21 mouse cellular contexts compared by ENCODE assay signal in genomic region chr3:50939602-50940001, GRCm38 (mm10).
A peak's percentile ranks its signal among the peaks of the same experiment; 100 is the strongest.
DNase-seq lines count a peak whose midpoint lies in the region; ATAC-seq and TF ChIP-seq lines count a peak whose summit lies in the region.
"Had no signal": no experiment of that assay in that cellular context is flagged by ENCODE, and none has a peak within 500 bp of the region (broad histone marks: within the 10 kb centered on the region; RNA-seq: fewer than 3 reads in every experiment).

No protein-coding gene starts in this region.

- TF ChIP-seq EP300 in lung, postnatal 0 days (IDR thresholded peaks at IDR 0.05) = no peak

- no peak overlapping the region for H3K27ac ChIP-seq in midbrain, embryonic 14.5 days (replicated peaks; ENCODE audit: low read depth, low read length)
- no peak overlapping the region for H3K27ac ChIP-seq in midbrain, embryonic 10.5 days (replicated peaks)
- H3K27ac ChIP-seq in lung, postnatal 0 days (ENCODE audit: low read length) = no peak overlapping the region
- H3K27ac ChIP-seq: forebrain, embryonic 12.5 days; heart, embryonic 13.5 days; hindbrain, embryonic 15.5 days; limb, embryonic 15.5 days had no signal

- no peak overlapping the region for H3K4me2 ChIP-seq in midbrain, embryonic 14.5 days (ENCODE audit: low read length)
- no peak overlapping the region for H3K4me2 ChIP-seq in lung, postnatal 0 days (replicated peaks; ENCODE audit: low read depth, low read length)
- H3K4me2 ChIP-seq: forebrain, embryonic 12.5 days; heart, embryonic 13.5 days; hindbrain, embryonic 15.5 days; limb, embryonic 15.5 days had no signal

- H3K9me3 ChIP-seq in midbrain, embryonic 14.5 days (ENCODE audit: control insufficient read depth, low read length) = no peaks in the 10 kb centered on the region
- no peaks in the 10 kb centered on the region for H3K9me3 ChIP-seq in midbrain, embryonic 10.5 days (replicated peaks)
- H3K9me3 ChIP-seq in lung, postnatal 0 days (ENCODE audit: low read length) = no peaks in the 10 kb centered on the region
- H3K9me3 ChIP-seq: forebrain, embryonic 12.5 days; heart, embryonic 13.5 days; hindbrain, embryonic 15.5 days; limb, embryonic 15.5 days had no signal

- TF ChIP-seq CTCF in lung, postnatal 0 days (IDR thresholded peaks at IDR 0.05) = no peak

- no peak overlapping the region for H3K4me3 ChIP-seq in midbrain, embryonic 14.5 days (replicated peaks; ENCODE audit: low read depth, low read length)
- no peak overlapping the region for H3K4me3 ChIP-seq in midbrain, embryonic 10.5 days
- H3K4me3 ChIP-seq in lung, postnatal 0 days (ENCODE audit: low read depth, low read length) = no peak overlapping the region
- H3K4me3 ChIP-seq: forebrain, embryonic 12.5 days; heart, embryonic 13.5 days; hindbrain, embryonic 15.5 days; limb, embryonic 15.5 days had no signal

- ATAC-seq in midbrain, embryonic 14.5 days (ENCODE audit: low FRiP score, low TSS enrichment) = no peak
- ATAC-seq in lung, postnatal 0 days = peak; percentile 56; the same call in 1 of the 2 replicates
- ATAC-seq: intestine, postnatal 0 days; liver, postnatal 0 days had no signal

- intact Hi-C loops in left cerebral cortex, postnatal 4 days (cut with DNase I) = no loop called here

- no peaks in the 10 kb centered on the region for H3K4me1 ChIP-seq in midbrain, embryonic 14.5 days (ENCODE audit: control insufficient read depth, insufficient read depth, low read length)
- no peaks in the 10 kb centered on the region for H3K4me1 ChIP-seq in midbrain, embryonic 10.5 days
- H3K4me1 ChIP-seq in lung, postnatal 0 days (ENCODE audit: insufficient read depth, low read depth, low read length) = peaks cover 2% of the 10 kb centered on the region; the same call in 1 of the 2 replicates
- H3K4me1 ChIP-seq: forebrain, embryonic 12.5 days; heart, embryonic 13.5 days; hindbrain, embryonic 15.5 days; limb, embryonic 15.5 days had no signal

- no peaks in the 10 kb centered on the region for H3K27me3 ChIP-seq in midbrain, embryonic 14.5 days (ENCODE audit: control insufficient read depth, insufficient read depth, low read length)
- H3K27me3 ChIP-seq in midbrain, embryonic 10.5 days (ENCODE audit: low read depth, poor library complexity, severe bottlenecking) = no peaks in the 10 kb centered on the region
- no peaks in the 10 kb centered on the region for H3K27me3 ChIP-seq in lung, postnatal 0 days (replicated peaks; ENCODE audit: insufficient read depth, low read length)
- H3K27me3 ChIP-seq: forebrain, embryonic 12.5 days; heart, embryonic 13.5 days; hindbrain, embryonic 15.5 days; limb, embryonic 15.5 days had no signal

- no peaks in the 10 kb centered on the region for H3K36me3 ChIP-seq in midbrain, embryonic 14.5 days (ENCODE audit: control insufficient read depth, insufficient read depth, low read length)
- no peaks in the 10 kb centered on the region for H3K36me3 ChIP-seq in midbrain, embryonic 10.5 days
- H3K36me3 ChIP-seq in lung, postnatal 0 days (ENCODE audit: insufficient read depth, low read length) = no peaks in the 10 kb centered on the region
- H3K36me3 ChIP-seq: forebrain, embryonic 12.5 days; heart, embryonic 13.5 days; hindbrain, embryonic 15.5 days; limb, embryonic 15.5 days had no signal

- 73% methylated on average over 5 of the region's 5 CpGs for WGBS in midbrain, embryonic 14.5 days
- WGBS in midbrain, embryonic 10.5 days = 88% methylated on average over 5 of the region's 5 CpGs
- 28% methylated on average over 5 of the region's 5 CpGs for WGBS in lung, postnatal 0 days

- no peak overlapping the region for H3K9ac ChIP-seq in midbrain, embryonic 14.5 days (replicated peaks; ENCODE audit: low read length)
- no peak overlapping the region for H3K9ac ChIP-seq in lung, postnatal 0 days (replicated peaks; ENCODE audit: low read depth)
- H3K9ac ChIP-seq: forebrain, embryonic 12.5 days; heart, embryonic 13.5 days; hindbrain, embryonic 15.5 days; limb, embryonic 15.5 days; liver, postnatal 0 days had no signal

- DNase-seq in left cerebral cortex, adult 18-20 months (ENCODE audit: low spot score in 2 of 2) = peak; percentile 24 to 42
- DNase-seq in left cerebral cortex, postnatal 4 days = no peak
- peak; percentile 41 for DNase-seq in midbrain, embryonic 14.5 days
- DNase-seq in midbrain, embryonic 10.5 days (ENCODE audit: low spot score) = no peak
- peak; percentile 66 for DNase-seq in lung, postnatal 0 days (ENCODE audit: low spot score)
- peak; percentile 38 for DNase-seq in lung, postnatal 25 days (ENCODE audit: low spot score)
- DNase-seq in cerebellum, postnatal 10 days = no peak
- DNase-seq in ovary, adult 18-20 months (ENCODE audit: low spot score) = no peak
- DNase-seq: adrenal gland, adult 2 months; cerebellum, adult 8-10 months; gastrocnemius, postnatal 10 days; heart, adult 18-20 months; heart, postnatal 36 days; liver, postnatal 0 days; spleen, adult 18-20 months; thymus, adult 18-20 months had no signal

Comparison
In these comparisons a context has a peak if more than half of its experiments do, and no peak if none do; other contexts are left out.
1. DNase-seq: peak in left cerebral cortex, adult 18-20 months (2 of 2), midbrain, embryonic 14.5 days (single experiment), lung, postnatal 0 days (single experiment) and lung, postnatal 25 days (single experiment); none in left cerebral cortex, postnatal 4 days (single experiment), midbrain, embryonic 10.5 days (single experiment), cerebellum, postnatal 10 days (0 of 2) and ovary, adult 18-20 months (single experiment).